Mouse (Mus musculus): ENCODE results near the gene Gm20458.

Gene Gm20458

DNA sequence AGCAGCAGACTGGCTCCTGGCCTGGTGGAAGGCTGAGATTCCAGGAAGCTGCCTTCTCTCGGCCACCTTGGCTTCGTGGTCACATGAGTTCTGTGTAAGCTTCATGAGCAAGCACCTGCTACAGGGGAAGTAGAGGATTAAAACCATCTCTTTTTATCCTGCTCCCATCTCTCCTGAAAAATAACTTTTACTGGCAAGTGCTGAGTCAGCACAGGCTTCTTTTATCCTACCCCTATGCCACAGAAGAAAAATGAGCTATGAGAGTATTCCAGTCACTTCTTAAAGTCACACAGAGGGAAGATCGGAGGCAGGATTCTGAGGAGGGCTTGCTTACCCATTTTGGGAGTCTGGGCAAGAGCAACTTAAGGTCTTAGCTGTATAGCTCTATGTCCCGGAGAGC lies 76.2 kb downstream of the Gm20458 start:
- DNase-seq (ENCODE audit: low read depth, low spot score) = no peak
